Mouse (Mus musculus): ENCODE results near the gene Nol10. TPM values are rescaled to one million over a fixed set of nuclear protein-coding genes. Genes with fewer than 3 reads are reported as not detected.

Nol10 gene
- polyA plus RNA-seq, 1 experiment from 2014 or later, result 18.9 TPM

- Histone ChIP-seq H3K9ac (no peak overlapping the region), H3K4me3 (replicated peaks) (no peak overlapping the region), H3K9me3 (no peaks in the 10 kb centered on the region), H3K36me3 (no peaks in the 10 kb centered on the region), H3K4me2 (replicated peaks) (no peak overlapping the region), H3K27ac (no peak overlapping the region), H3K27me3 (replicated peaks) (no peaks in the 10 kb centered on the region), H3K4me1 (replicated peaks) (peaks cover 13% of the 10 kb centered on the region)
- no peak for ATAC-seq
- 53% methylated on average over 4 of the region's 4 CpGs for WGBS
Measured at GRCm38 (mm10) chr12:17390510-17390909, 42.3 kb downstream of the Nol10 start.

GRCm38 (mm10) chr12:17393148-17393547 is 44.9 kb downstream of the Nol10 start:
- Histone ChIP-seq H3K36me3 (no peaks in the 10 kb centered on the region), H3K27me3 (replicated peaks) (no peaks in the 10 kb centered on the region), H3K4me3 (replicated peaks) (no peak overlapping the region), H3K4me1 (replicated peaks) (no peaks in the 10 kb centered on the region), H3K27ac (no peak overlapping the region), H3K9ac (no peak overlapping the region), H3K9me3 (no peaks in the 10 kb centered on the region), H3K4me2 (replicated peaks) (no peak overlapping the region)
- WGBS, result 74% methylated on average over 13 of the region's 13 CpGs
- no peak for ATAC-seq

- no peak for ATAC-seq
- H3K4me1 ChIP-seq (replicated peaks), result no peaks in the 10 kb centered on the region
- H3K27me3 ChIP-seq (replicated peaks), result no peaks in the 10 kb centered on the region
- no peaks in the 10 kb centered on the region for H3K9me3 ChIP-seq
- no peak overlapping the region for H3K4me2 ChIP-seq (replicated peaks)
- H3K27ac ChIP-seq, result no peak overlapping the region
- H3K9ac ChIP-seq, result no peak overlapping the region
- no peak overlapping the region for H3K4me3 ChIP-seq (replicated peaks)
- WGBS, result 78% methylated on average over 2 of the region's 2 CpGs
- H3K36me3 ChIP-seq, result no peaks in the 10 kb centered on the region
Measured at GRCm38 (mm10) chr12:17397150-17397549, 48.9 kb downstream of the Nol10 start.

GRCm38 (mm10) chr12:17401419-17401818 is 53.2 kb downstream of the Nol10 start:
- no peaks in the 10 kb centered on the region; the same call in 1 of the 2 replicates for H3K36me3 ChIP-seq
- H3K4me3 ChIP-seq (replicated peaks), result no peak overlapping the region
- no peaks in the 10 kb centered on the region for H3K27me3 ChIP-seq (replicated peaks)
- no peaks in the 10 kb centered on the region for H3K9me3 ChIP-seq
- no peak overlapping the region for H3K4me2 ChIP-seq (replicated peaks)
- no peaks in the 10 kb centered on the region for H3K4me1 ChIP-seq (replicated peaks)
- WGBS, result 89% methylated on average over 1 of the region's 1 CpGs
- H3K9ac ChIP-seq, result no peak overlapping the region
- H3K27ac ChIP-seq, result no peak overlapping the region
- no peak for ATAC-seq

- H3K27me3 ChIP-seq (replicated peaks), result no peaks in the 10 kb centered on the region
- ATAC-seq, result no peak
- H3K4me3 ChIP-seq (replicated peaks), result no peak overlapping the region
- H3K9me3 ChIP-seq, result no peaks in the 10 kb centered on the region
- H3K27ac ChIP-seq, result no peak overlapping the region
- 80% methylated on average over 3 of the region's 3 CpGs for WGBS
- H3K4me2 ChIP-seq (replicated peaks), result no peak overlapping the region
- peaks cover under 1% of the 10 kb centered on the region; the same call in 1 of the 2 replicates for H3K36me3 ChIP-seq
- H3K4me1 ChIP-seq (replicated peaks), result no peaks in the 10 kb centered on the region
- H3K9ac ChIP-seq, result no peak overlapping the region
Measured at GRCm38 (mm10) chr12:17402116-17402515, 53.9 kb downstream of the Nol10 start.

GRCm38 (mm10) chr12:17403998-17404397 is 55.7 kb downstream of the Nol10 start:
- Histone ChIP-seq H3K4me1 (replicated peaks) (no peaks in the 10 kb centered on the region), H3K9ac (no peak overlapping the region), H3K27ac (no peak overlapping the region), H3K36me3 (peaks cover 3% of the 10 kb centered on the region; the same call in 1 of the 2 replicates), H3K4me2 (replicated peaks) (no peak overlapping the region), H3K9me3 (no peaks in the 10 kb centered on the region), H3K4me3 (replicated peaks) (no peak overlapping the region), H3K27me3 (replicated peaks) (no peaks in the 10 kb centered on the region)
- no peak for ATAC-seq
- 93% methylated on average over 4 of the region's 4 CpGs for WGBS

- Histone ChIP-seq H3K36me3 (peaks cover 7% of the 10 kb centered on the region), H3K27me3 (replicated peaks) (no peaks in the 10 kb centered on the region), H3K9me3 (no peaks in the 10 kb centered on the region), H3K4me3 (replicated peaks) (no peak overlapping the region), H3K27ac (no peak overlapping the region), H3K4me2 (replicated peaks) (no peak overlapping the region), H3K4me1 (replicated peaks) (no peaks in the 10 kb centered on the region), H3K9ac (no peak overlapping the region)
- 96% methylated on average over 4 of the region's 4 CpGs for WGBS
- no peak for ATAC-seq
Measured at GRCm38 (mm10) chr12:17406825-17407224, 58.6 kb downstream of the Nol10 start.

GRCm38 (mm10) chr12:17408312-17408711 is 60.1 kb downstream of the Nol10 start:
- H3K27ac ChIP-seq, result no peak overlapping the region
- H3K4me1 ChIP-seq (replicated peaks), result no peaks in the 10 kb centered on the region
- H3K36me3 ChIP-seq, result peaks cover 7% of the 10 kb centered on the region
- no peaks in the 10 kb centered on the region for H3K9me3 ChIP-seq
- H3K9ac ChIP-seq, result no peak overlapping the region
- WGBS, result 92% methylated on average over 7 of the region's 7 CpGs
- no peak overlapping the region for H3K4me3 ChIP-seq (replicated peaks)
- no peak for ATAC-seq
- no peaks in the 10 kb centered on the region for H3K27me3 ChIP-seq (replicated peaks)
- H3K4me2 ChIP-seq (replicated peaks), result no peak overlapping the region

- no peak overlapping the region for H3K27ac ChIP-seq
- H3K9ac ChIP-seq, result no peak overlapping the region
- H3K4me3 ChIP-seq (replicated peaks), result no peak overlapping the region
- no peaks in the 10 kb centered on the region for H3K27me3 ChIP-seq (replicated peaks)
- no peaks in the 10 kb centered on the region for H3K4me1 ChIP-seq (replicated peaks)
- no peak for ATAC-seq
- WGBS, result 92% methylated on average over 2 of the region's 2 CpGs
- H3K36me3 ChIP-seq, result peaks cover 7% of the 10 kb centered on the region
- H3K9me3 ChIP-seq, result no peaks in the 10 kb centered on the region
- no peak overlapping the region for H3K4me2 ChIP-seq (replicated peaks)
Measured at GRCm38 (mm10) chr12:17411242-17411641, 63.0 kb downstream of the Nol10 start.

- H3K4me3 ChIP-seq (replicated peaks), result no peak overlapping the region
- H3K27ac ChIP-seq, result no peak overlapping the region
- H3K4me1 ChIP-seq (replicated peaks), result no peaks in the 10 kb centered on the region
- no peak for ATAC-seq
- no peak overlapping the region for H3K4me2 ChIP-seq (replicated peaks)
- H3K9ac ChIP-seq, result no peak overlapping the region
- no peaks in the 10 kb centered on the region for H3K27me3 ChIP-seq (replicated peaks)
- peaks cover 7% of the 10 kb centered on the region; the same call in 1 of the 2 replicates for H3K36me3 ChIP-seq
- no peaks in the 10 kb centered on the region for H3K9me3 ChIP-seq
- WGBS, result 63% methylated on average over 12 of the region's 12 CpGs
Measured at GRCm38 (mm10) chr12:17411797-17412526, 63.7 kb downstream of the Nol10 start.

GRCm38 (mm10) chr12:17414734-17415133 is 66.5 kb downstream of the Nol10 start:
- H3K9me3 ChIP-seq, result no peaks in the 10 kb centered on the region
- no peak overlapping the region for H3K4me3 ChIP-seq (replicated peaks)
- H3K9ac ChIP-seq, result no peak overlapping the region
- no peaks in the 10 kb centered on the region for H3K4me1 ChIP-seq (replicated peaks)
- WGBS, result 86% methylated on average over 7 of the region's 7 CpGs
- H3K27ac ChIP-seq, result no peak overlapping the region
- no peak for ATAC-seq
- no peak overlapping the region for H3K4me2 ChIP-seq (replicated peaks)
- no peaks in the 10 kb centered on the region for H3K27me3 ChIP-seq (replicated peaks)
- H3K36me3 ChIP-seq, result peaks cover 8% of the 10 kb centered on the region; the same call in 1 of the 2 replicates

GRCm38 (mm10) chr12:17420168-17420810 is 72.0 kb downstream of the Nol10 start:
- no peak overlapping the region for H3K4me2 ChIP-seq (replicated peaks)
- H3K36me3 ChIP-seq, result peaks cover 9% of the 10 kb centered on the region; the same call in 1 of the 2 replicates
- no peaks in the 10 kb centered on the region for H3K9me3 ChIP-seq
- H3K27ac ChIP-seq, result no peak overlapping the region
- no peaks in the 10 kb centered on the region for H3K27me3 ChIP-seq (replicated peaks)
- no peaks in the 10 kb centered on the region for H3K4me1 ChIP-seq (replicated peaks)
- no peak overlapping the region for H3K9ac ChIP-seq
- 16% methylated on average over 3 of the region's 3 CpGs for WGBS
- no peak for ATAC-seq
- no peak overlapping the region for H3K4me3 ChIP-seq (replicated peaks)
